Mouse (Mus musculus) hindbrain, embryonic 11.5 days (tissue): Measurements from ENCODE around the gene Setmar. TPM values are rescaled to one million over a fixed set of nuclear protein-coding genes. Genes with fewer than 3 reads are reported as not detected.

Experiments
- polyA plus RNA-seq: library from polyadenylated mRNA; unstranded; fragments of >200 nt; fragmentation: Nextera tagmentation; extraction: Ambion mirVana; gene quantifications from 2 replicates; pipeline ENCODE4 v1.2.1, GENCODE M21; 2014

Setmar gene
- polyA plus RNA-seq, 1 experiment from 2014 or later: 8.4 TPM

Other genes starting within 250 kb of the Setmar start
- gene Sumf1, start 120.5 kb downstream of the Setmar start, polyA plus RNA-seq: 13.3 and 14.6 TPM in 2 replicates
- 4.8 and 9.6 TPM in 2 replicates for gene Itpr1, start 148.1 kb downstream of the Setmar start, polyA plus RNA-seq